Mouse (Mus musculus) MEL (cell line): ENCODE results near the gene Rabep1. TPM values are rescaled to one million over a fixed set of nuclear protein-coding genes. Genes with fewer than 3 reads are reported as not detected.

Experiments
- DNase-seq: peaks from one replicate; pipeline ENCODE4 v3.0.0; 2011; ENCODE audit warnings: low read depth, low spot score
- H3K27ac ChIP-seq: 2 replicates; pipeline ENCODE4 v1.5.1; 2012; ENCODE audit warnings: low read depth, mild to moderate bottlenecking, control low read depth, low read length, moderate library complexity; ENCODE audit not compliant: control insufficient read depth
- H3K27me3 ChIP-seq, 2 experiments: fragments of 150-350 bp in 1 of 2; sonication (generic) in 1 of 2; 2 replicates each; pipeline ENCODE4 v1.6.1; 2012; ENCODE audit warnings: low read length in 2 of 2, mild to moderate bottlenecking in 2 of 2, improper control_type of control experiment in 1 of 2, moderate library complexity in 1 of 2; ENCODE audit not compliant: insufficient read depth in 2 of 2, control insufficient read depth in 1 of 2
- H3K36me3 ChIP-seq, 2 experiments: 2 replicates each; pipeline ENCODE4 v1.6.1; 2012 to 2014; ENCODE audit warnings: low read length in 2 of 2, improper control_type of control experiment in 1 of 2, inconsistent platforms in 1 of 2, mild to moderate bottlenecking in 1 of 2; ENCODE audit not compliant: insufficient read depth in 2 of 2, control insufficient read depth in 1 of 2
- H3K4me1 ChIP-seq, 2 experiments: fragments of 150-350 bp in 1 of 2; sonication (generic) in 1 of 2; 2 replicates each; pipeline ENCODE4 v1.6.1; 2012; ENCODE audit warnings: low read length in 2 of 2, improper control_type of control experiment in 1 of 2, mild to moderate bottlenecking in 1 of 2; ENCODE audit not compliant: insufficient read depth in 2 of 2, control insufficient read depth in 1 of 2
- H3K4me3 ChIP-seq, 2 experiments: fragments of 150-350 bp in 1 of 2; sonication (generic) in 1 of 2; 2 replicates each; pipeline ENCODE4 v1.5.1; 2012; ENCODE audit warnings: low read depth in 2 of 2, low read length in 2 of 2, mild to moderate bottlenecking in 2 of 2, moderate library complexity in 2 of 2, control low read depth in 1 of 2, improper control_type of control experiment in 1 of 2; ENCODE audit not compliant: control insufficient read depth in 1 of 2, insufficient read depth in 1 of 2
- H3K79me2 ChIP-seq: 2 replicates; pipeline ENCODE4 v1.6.1; 2012; ENCODE audit warnings: mild to moderate bottlenecking, low read length, moderate library complexity; ENCODE audit not compliant: control insufficient read depth, poor library complexity, insufficient read depth
- H3K9ac ChIP-seq: 2 replicates; pipeline ENCODE4 v1.6.1; 2012; ENCODE audit warnings: low read depth, mild to moderate bottlenecking, control low read depth, low read length, moderate library complexity; ENCODE audit not compliant: control insufficient read depth, poor library complexity, severe bottlenecking
- H3K9me3 ChIP-seq: fragments of 150-350 bp; sonication (generic); replicated peaks from 2 replicates; pipeline ENCODE4 v1.6.1; 2012; ENCODE audit warnings: mild to moderate bottlenecking, low read length, improper control_type of control experiment, moderate library complexity; ENCODE audit not compliant: insufficient read depth
- BHLHE40 ChIP-seq: IDR thresholded peaks from 2 replicates; pipeline ENCODE4 v1.6.1; 2012; ENCODE audit warnings: low read depth, mild to moderate bottlenecking, inconsistent platforms, low read length, improper control_type of control experiment, borderline replicate concordance
- CHD2 ChIP-seq: IDR thresholded peaks from 2 replicates; pipeline ENCODE4 v1.6.1; 2011; ENCODE audit warnings: low read length, improper control_type of control experiment
- CTCF ChIP-seq, 3 experiments: IDR thresholded peaks in 2 of 3; conservative IDR thresholded peaks in 1 of 3; 2 replicates each; pipeline ENCODE4 v1.5.1; 2011 to 2012; ENCODE audit warnings: low read length in 3 of 3, low read depth in 2 of 3, mild to moderate bottlenecking in 2 of 3, improper control_type of control experiment in 1 of 3, inconsistent platforms in 1 of 3, mixed read lengths in 1 of 3, moderate library complexity in 1 of 3; ENCODE audit not compliant: control insufficient read depth in 1 of 3, insufficient read depth in 1 of 3, poor library complexity in 1 of 3, severe bottlenecking in 1 of 3
- E2F4 ChIP-seq: IDR thresholded peaks from 2 replicates; pipeline ENCODE4 v1.6.1; 2011; ENCODE audit warnings: low read depth, low read length, improper control_type of control experiment, borderline replicate concordance
- ELF1 ChIP-seq: IDR thresholded peaks from 2 replicates; pipeline ENCODE4 v1.6.1; 2014; ENCODE audit warnings: low read depth, mild to moderate bottlenecking, inconsistent platforms, low read length, improper control_type of control experiment, moderate library complexity
- EP300 ChIP-seq, 2 experiments: IDR thresholded peaks; 2 replicates each; pipeline ENCODE4 v1.6.1; 2011; ENCODE audit warnings: improper control_type of control experiment in 2 of 2, low read length in 2 of 2, low read depth in 1 of 2, mild to moderate bottlenecking in 1 of 2
- ETS1 ChIP-seq: IDR thresholded peaks from 2 replicates; pipeline ENCODE4 v1.6.1; 2012; ENCODE audit warnings: low read depth, mild to moderate bottlenecking, inconsistent platforms, low read length, improper control_type of control experiment, moderate library complexity
- GABPA ChIP-seq: IDR thresholded peaks from 2 replicates; pipeline ENCODE4 v1.6.1; 2012; ENCODE audit warnings: low read depth, mild to moderate bottlenecking, inconsistent platforms, low read length, improper control_type of control experiment, moderate library complexity
- GATA1 ChIP-seq: IDR thresholded peaks from 2 replicates; pipeline ENCODE4 v1.6.1; 2011; ENCODE audit warnings: low read depth, low read length, improper control_type of control experiment
- HCFC1 ChIP-seq: IDR thresholded peaks from 2 replicates; pipeline ENCODE4 v1.6.1; 2012; ENCODE audit warnings: low read depth, mild to moderate bottlenecking, inconsistent platforms, low read length, improper control_type of control experiment, moderate library complexity
- KAT2A ChIP-seq: conservative IDR thresholded peaks from 2 replicates; pipeline ENCODE4 v1.6.1; 2012; ENCODE audit warnings: low read depth, low read length, improper control_type of control experiment, inconsistent platforms
- MAFK ChIP-seq: IDR thresholded peaks from 2 replicates; pipeline ENCODE4 v1.6.1; 2011; ENCODE audit warnings: low read depth, mild to moderate bottlenecking, low read length, improper control_type of control experiment, borderline replicate concordance
- MAX ChIP-seq: IDR thresholded peaks from 2 replicates; pipeline ENCODE4 v1.6.1; 2011; ENCODE audit warnings: low read length, improper control_type of control experiment
- MAZ ChIP-seq: IDR thresholded peaks from 2 replicates; pipeline ENCODE4 v1.6.1; 2012; ENCODE audit warnings: low read depth, mild to moderate bottlenecking, inconsistent platforms, low read length, improper control_type of control experiment
- MEF2A ChIP-seq: IDR thresholded peaks from 2 replicates; pipeline ENCODE4 v1.6.1; 2014; ENCODE audit warnings: low read depth, mild to moderate bottlenecking, inconsistent platforms, low read length, improper control_type of control experiment; ENCODE audit not compliant: poor library complexity, insufficient replicate concordance, severe bottlenecking; ENCODE audit errors: extremely low read depth
- MXI1 ChIP-seq: IDR thresholded peaks from 2 replicates; pipeline ENCODE4 v1.6.1; 2011; ENCODE audit warnings: mild to moderate bottlenecking, low read depth, low read length, improper control_type of control experiment
- MYB ChIP-seq: IDR thresholded peaks from 2 replicates; pipeline ENCODE4 v1.6.1; 2011; ENCODE audit warnings: mild to moderate bottlenecking, low read depth, low read length, improper control_type of control experiment
- MYC ChIP-seq: IDR thresholded peaks from 2 replicates; pipeline ENCODE4 v1.6.1; 2011; ENCODE audit warnings: low read depth, mild to moderate bottlenecking, low read length, improper control_type of control experiment, moderate library complexity
- NELFE ChIP-seq: IDR thresholded peaks from 2 replicates; pipeline ENCODE4 v1.6.1; 2011; ENCODE audit warnings: low read depth, low read length, improper control_type of control experiment
- NRF1 ChIP-seq: IDR thresholded peaks from 2 replicates; pipeline ENCODE4 v1.6.1; 2014; ENCODE audit warnings: low read depth, mild to moderate bottlenecking, inconsistent platforms, low read length, improper control_type of control experiment, moderate library complexity; ENCODE audit not compliant: poor library complexity, insufficient read depth, severe bottlenecking
- POLR2A ChIP-seq, 2 experiments: IDR thresholded peaks; 2 replicates each; pipeline ENCODE4 v1.6.1; 2011 to 2012; ENCODE audit warnings: low read length in 2 of 2, mild to moderate bottlenecking in 2 of 2, control low read depth in 1 of 2, improper control_type of control experiment in 1 of 2, low read depth in 1 of 2, moderate library complexity in 1 of 2; ENCODE audit not compliant: control insufficient read depth in 1 of 2, insufficient read depth in 1 of 2, poor library complexity in 1 of 2
- POLR2AphosphoS2 ChIP-seq: IDR thresholded peaks from 2 replicates; pipeline ENCODE4 v1.6.1; 2011; ENCODE audit warnings: low read length, improper control_type of control experiment
- RAD21 ChIP-seq: IDR thresholded peaks from 2 replicates; pipeline ENCODE4 v1.6.1; 2011; ENCODE audit warnings: mild to moderate bottlenecking, low read depth, low read length, improper control_type of control experiment
- SIN3A ChIP-seq: IDR thresholded peaks from 2 replicates; pipeline ENCODE4 v1.6.1; 2012; ENCODE audit warnings: low read length, improper control_type of control experiment, inconsistent platforms
- SMC3 ChIP-seq: IDR thresholded peaks from 2 replicates; pipeline ENCODE4 v1.6.1; 2011; ENCODE audit warnings: low read depth, low read length, improper control_type of control experiment
- TAL1 ChIP-seq: IDR thresholded peaks from 2 replicates; pipeline ENCODE4 v1.6.1; 2012; ENCODE audit warnings: mild to moderate bottlenecking, inconsistent platforms, low read length, moderate library complexity, mixed read lengths
- TBP ChIP-seq: IDR thresholded peaks from 2 replicates; pipeline ENCODE4 v1.8.0; 2011; ENCODE audit warnings: low read depth, low read length, improper control_type of control experiment
- TCF12 ChIP-seq: IDR thresholded peaks from 2 replicates; pipeline ENCODE4 v1.6.1; 2014; ENCODE audit warnings: low read depth, mild to moderate bottlenecking, inconsistent platforms, low read length, improper control_type of control experiment, moderate library complexity
- UBTF ChIP-seq: IDR thresholded peaks from 2 replicates; pipeline ENCODE4 v1.6.1; 2012; ENCODE audit warnings: low read depth, mild to moderate bottlenecking, inconsistent platforms, low read length, improper control_type of control experiment, moderate library complexity, borderline replicate concordance; ENCODE audit not compliant: insufficient read depth
- USF1 ChIP-seq: IDR thresholded peaks from 2 replicates; pipeline ENCODE4 v1.6.1; 2014; ENCODE audit warnings: low read depth, mild to moderate bottlenecking, inconsistent platforms, low read length, improper control_type of control experiment, moderate library complexity
- ZC3H11A ChIP-seq: IDR thresholded peaks from 2 replicates; pipeline ENCODE4 v1.6.1; 2012; ENCODE audit warnings: low read depth, mild to moderate bottlenecking, inconsistent platforms, low read length, improper control_type of control experiment
- ZKSCAN1 ChIP-seq: IDR thresholded peaks from 2 replicates; pipeline ENCODE4 v1.6.1; 2012; ENCODE audit warnings: low read depth, mild to moderate bottlenecking, inconsistent platforms, low read length, improper control_type of control experiment, moderate library complexity
- ZMIZ1 ChIP-seq: IDR thresholded peaks from 2 replicates; pipeline ENCODE4 v1.6.1; 2012; ENCODE audit warnings: low read depth, mild to moderate bottlenecking, inconsistent platforms, low read length, improper control_type of control experiment, moderate library complexity
- ZNF384 ChIP-seq: IDR thresholded peaks from 2 replicates; pipeline ENCODE4 v1.6.1; 2012; ENCODE audit warnings: low read depth, mild to moderate bottlenecking, inconsistent platforms, low read length, improper control_type of control experiment
- polyA plus RNA-seq, 2 experiments: library from polyadenylated mRNA; stranded (reverse) in 1 of 2; unstranded in 1 of 2; fragments of >175 nt in 1 of 2; fragments of >200 nt in 1 of 2; gene quantifications; 2 replicates each; pipeline versions ENCODE4 v1.2.1 to v1.2.4; 2012; ENCODE audit warnings: low replicate concordance in 2 of 2, low read depth in 1 of 2; ENCODE audit not compliant: insufficient read length in 2 of 2, insufficient read depth in 1 of 2, missing spikeins in 1 of 2
- total RNA-seq: library from RNA; depleted of rRNA; stranded (reverse); fragments of 300-350 nt; gene quantifications from 2 replicates; pipeline ENCODE4 v1.2.3, GENCODE M21; 2012

Gene Rabep1
- total and polyA plus RNA-seq, 3 experiments, result 24.2 to 72.2 (median 34.3) TPM

DNA sequence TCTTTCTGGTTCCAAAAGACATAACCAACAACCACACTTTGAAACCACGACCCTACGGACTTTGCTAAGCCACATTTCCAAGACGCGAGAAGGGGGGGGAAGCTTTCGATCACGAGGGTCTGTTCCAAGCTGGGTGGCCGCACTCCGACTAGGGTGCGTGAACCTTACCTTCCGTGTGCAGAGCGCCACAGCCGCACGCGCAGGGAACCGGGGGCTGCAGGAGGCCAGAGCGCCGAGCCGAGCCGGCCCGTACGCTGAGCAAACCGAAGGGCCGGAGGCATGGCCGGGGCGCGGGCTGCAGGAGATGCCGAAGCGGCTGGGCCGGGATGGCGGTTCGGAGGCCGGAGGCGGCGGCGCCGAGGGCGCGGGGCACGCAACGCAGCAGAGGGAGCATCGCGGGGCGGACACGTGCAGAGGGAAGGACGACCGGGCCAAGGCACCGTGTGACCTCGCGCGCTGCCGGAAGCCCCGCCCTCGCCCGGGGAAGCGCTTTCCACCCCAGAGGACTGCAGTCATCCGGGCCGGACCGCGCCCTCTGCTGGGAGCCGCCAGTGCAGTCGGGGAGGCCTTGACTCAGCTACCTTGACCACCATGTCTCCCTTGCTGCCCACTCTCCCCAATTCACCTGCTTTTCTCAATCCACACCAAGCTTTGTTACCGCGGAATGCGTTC is 138.1 kb downstream of the Rabep1 start, which contains the start of gene C1qbp:
C1qbp (minus strand) TSS at position 470 of the 672 bp plus-strand sequence.
- Histone ChIP-seq H3K4me3 (peak within 1 kb of the TSS; percentile 90 to 92), H3K36me3 (peaks cover 23 to 37% of the 10 kb centered on the region in 2 experiments), H3K9ac (peak within 1 kb of the TSS; percentile 89), H3K27me3 (no peaks in the 10 kb centered on the region), H3K79me2 (peaks cover 31% of the 10 kb centered on the region), H3K27ac (peak within 1 kb of the TSS; percentile 54), H3K4me1 (peaks cover 5 to 10% of the 10 kb centered on the region in 2 experiments), H3K9me3 (no peaks in the 10 kb centered on the region)
- TF ChIP-seq HCFC1 (peak; percentile 95), CHD2 (no peak), ZKSCAN1 (no peak), TBP (peak; percentile 79), ZMIZ1 (peak; percentile 74; the same call in 1 of the 2 replicates), TAL1 (no peak), MEF2A (no peak), CTCF (IDR thresholded peaks at IDR 0.05 in 2 of 3, conservative IDR thresholded peaks at IDR 0.05 in 1 of 3; ENCODE audit: control insufficient read depth in 1 of 3, insufficient read depth in 1 of 3, low read depth in 2 of 3, low read length in 3 of 3, poor library complexity in 1 of 3, severe bottlenecking in 1 of 3) (peak; percentile 87 to 100 (median 94)), SIN3A (peak; percentile 97; the same call in 1 of the 2 replicates), POLR2A (IDR thresholded peaks at IDR 0.05; ENCODE audit: control insufficient read depth in 1 of 2, insufficient read depth in 1 of 2, low read depth in 1 of 2, low read length in 2 of 2, poor library complexity in 1 of 2) (peak; percentile 87 to 92), MAFK (no peak), KAT2A (peak; percentile 77), NRF1 (0 out of 2 replicates have a peak, but pooled peaks have one; percentile 5), SMC3 (peak; percentile 97), UBTF (no peak), GABPA (peak; percentile 87; the same call in 1 of the 2 replicates), MAX (peak; percentile 98), ZC3H11A (no peak), POLR2AphosphoS2 (no peak; the same call in none of the 2 replicates), NELFE (peak; percentile 95), MYB (no peak), E2F4 (no peak), MXI1 (peak; percentile 100), ELF1 (peak; percentile 76), BHLHE40 (peak; percentile 88; the same call in 1 of the 2 replicates), EP300 (IDR thresholded peaks at IDR 0.05; ENCODE audit: low read depth in 1 of 2, low read length in 2 of 2) (no peak), USF1 (peak; percentile 88), MAZ (peak; percentile 96), RAD21 (peak; percentile 11; the same call in 1 of the 2 replicates), TCF12 (peak; percentile 84), ETS1 (peak; percentile 25; the same call in 1 of the 2 replicates), GATA1 (no peak), MYC (peak; percentile 97), ZNF384 (no peak)
- peak; percentile 94 for DNase-seq
